Mouse (Mus musculus): ENCODE measurements at regions not wholly inside any gene's neighbourhood (a gene's known extent, or its start where the extent isn't known, plus 50 kb on each side); places are given as distances from the start of the nearest gene placed in this dataset.

DNA sequence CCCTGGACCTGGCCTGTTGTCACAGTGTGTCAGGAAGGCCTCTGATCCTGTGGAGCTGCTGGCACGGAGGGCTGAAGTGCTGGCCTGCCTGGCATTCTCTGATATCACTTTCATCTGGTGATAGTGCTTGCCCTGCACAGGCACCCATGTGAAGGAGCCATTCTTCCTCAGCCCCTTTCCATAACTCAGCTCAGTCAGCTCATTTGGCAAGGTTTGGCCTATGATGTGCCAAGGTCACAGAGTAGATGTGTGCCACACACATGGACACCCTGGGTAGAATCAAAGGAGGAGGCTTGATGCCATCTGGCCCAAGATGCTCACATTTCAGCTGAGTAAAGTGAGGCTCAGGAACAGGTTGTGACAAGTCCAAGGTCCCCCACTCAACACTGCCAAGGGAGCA is 558.5 kb upstream of the Klf4 start:
- Histone ChIP-seq H3K4me3 (no peak overlapping the region), H3K36me3 (no peaks in the 10 kb centered on the region), H3K9me3 (no peaks in the 10 kb centered on the region), H3K4me1 (no peaks in the 10 kb centered on the region), H3K27me3 (ENCODE audit: insufficient read depth, poor library complexity, severe bottlenecking) (no peaks in the 10 kb centered on the region), H3K27ac (no peak overlapping the region)
- no peak for DNase-seq (ENCODE audit: low spot score)
- WGBS, result 48% methylated on average over 1 of the region's 1 CpGs

DNA sequence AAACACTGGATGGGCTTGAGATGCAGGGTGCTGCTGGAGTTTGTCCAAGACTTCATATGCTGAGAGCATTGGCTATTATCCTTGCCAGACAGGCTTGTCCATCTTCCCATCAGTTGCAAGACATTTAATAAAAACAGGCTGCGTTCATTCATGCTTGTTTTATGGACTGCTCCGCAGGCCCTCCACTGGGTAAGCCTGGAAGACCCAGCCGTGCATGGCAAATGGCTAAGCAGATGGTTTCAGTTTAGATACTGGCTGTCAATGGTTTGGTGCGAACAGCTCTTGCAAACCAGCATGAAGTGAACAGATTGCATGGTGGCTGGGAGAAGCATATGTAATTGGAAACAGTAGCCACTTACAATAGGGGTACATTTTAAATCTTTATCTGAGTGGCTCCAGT is 556.4 kb upstream of the Klf4 start:
- 59% methylated on average over 4 of the region's 4 CpGs for WGBS
- H3K4me3 ChIP-seq, result no peak overlapping the region
- H3K27ac ChIP-seq, result no peak overlapping the region
- H3K36me3 ChIP-seq, result no peaks in the 10 kb centered on the region
- H3K4me1 ChIP-seq, result no peaks in the 10 kb centered on the region
- H3K27me3 ChIP-seq (ENCODE audit: insufficient read depth, poor library complexity, severe bottlenecking), result no peaks in the 10 kb centered on the region
- DNase-seq (ENCODE audit: low spot score), result no peak
- H3K9me3 ChIP-seq, result no peaks in the 10 kb centered on the region

DNA sequence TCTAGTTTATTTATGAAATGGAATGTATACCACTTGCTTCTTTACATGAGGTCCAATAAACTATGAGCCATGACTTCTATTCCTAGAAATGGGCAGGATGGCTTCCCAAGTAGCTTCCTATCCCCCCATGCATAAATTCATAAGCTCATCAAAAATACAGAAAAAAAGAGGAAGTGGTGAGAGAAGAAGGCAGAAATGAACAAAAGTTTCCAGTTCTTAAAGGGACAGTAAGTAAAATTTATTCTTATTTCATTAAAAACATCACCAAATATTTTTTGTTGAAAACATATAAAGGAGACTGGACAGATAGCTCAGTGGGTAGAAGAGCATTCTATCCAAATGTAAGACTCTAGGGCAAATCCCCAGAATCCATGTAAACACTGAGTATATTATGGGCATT is 554.0 kb upstream of the Klf4 start:
- Histone ChIP-seq H3K9me3 (no peaks in the 10 kb centered on the region), H3K4me1 (no peaks in the 10 kb centered on the region), H3K4me3 (no peak overlapping the region), H3K27ac (no peak overlapping the region), H3K27me3 (ENCODE audit: insufficient read depth, poor library complexity, severe bottlenecking) (no peaks in the 10 kb centered on the region), H3K36me3 (no peaks in the 10 kb centered on the region)
- no peak for DNase-seq (ENCODE audit: low spot score)

DNA sequence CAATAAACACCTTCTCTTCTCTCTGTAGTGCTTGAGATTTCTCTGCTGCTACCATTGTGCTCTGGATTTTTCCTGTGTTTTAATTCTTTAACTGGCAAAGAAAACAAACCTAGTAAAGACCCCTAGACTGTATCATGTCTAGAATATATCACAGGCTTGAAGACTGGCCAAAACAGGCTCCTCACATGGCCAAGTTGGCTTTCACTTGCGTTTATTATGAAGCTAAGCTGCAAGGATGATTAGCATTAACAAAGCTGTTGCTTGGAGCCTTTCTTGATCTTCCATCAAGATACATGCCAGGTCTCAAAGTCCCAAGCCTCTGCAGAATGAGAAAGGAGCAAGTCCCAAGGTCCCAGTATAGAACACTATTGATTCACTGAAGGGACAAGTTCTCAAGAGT is 551.9 kb upstream of the Klf4 start:
- H3K27me3 ChIP-seq (ENCODE audit: insufficient read depth, poor library complexity, severe bottlenecking), result no peaks in the 10 kb centered on the region
- 69% methylated on average over 1 of the region's 1 CpGs for WGBS
- H3K27ac ChIP-seq, result no peak overlapping the region
- no peaks in the 10 kb centered on the region for H3K4me1 ChIP-seq
- H3K9me3 ChIP-seq, result no peaks in the 10 kb centered on the region
- H3K36me3 ChIP-seq, result no peaks in the 10 kb centered on the region
- DNase-seq (ENCODE audit: low spot score), result no peak
- H3K4me3 ChIP-seq, result no peak overlapping the region

DNA sequence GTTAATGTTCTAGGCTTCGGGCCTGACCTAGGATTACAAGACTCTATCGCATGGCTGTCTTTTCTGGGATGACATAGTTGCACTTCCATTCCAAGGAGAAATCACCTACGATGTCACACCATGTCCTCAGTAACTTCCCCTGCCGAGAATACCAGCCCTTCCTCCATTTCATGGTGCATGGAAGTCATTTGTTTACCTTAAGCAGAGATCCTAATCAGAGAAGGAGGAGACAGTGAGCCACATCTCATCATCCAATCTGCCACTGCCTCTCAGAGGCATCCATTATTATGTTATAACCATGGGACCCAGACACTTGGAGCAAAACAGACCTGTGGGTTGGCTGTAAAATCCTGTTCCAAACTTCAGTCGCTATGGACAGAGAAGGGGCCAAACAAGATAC is 550.1 kb upstream of the Klf4 start:
- Histone ChIP-seq H3K27ac (no peak overlapping the region), H3K4me3 (no peak overlapping the region), H3K9me3 (no peaks in the 10 kb centered on the region), H3K27me3 (ENCODE audit: insufficient read depth, poor library complexity, severe bottlenecking) (no peaks in the 10 kb centered on the region), H3K36me3 (no peaks in the 10 kb centered on the region), H3K4me1 (no peaks in the 10 kb centered on the region)
- 78% methylated on average over 5 of the region's 5 CpGs for WGBS
- no peak for DNase-seq (ENCODE audit: low spot score)

DNA sequence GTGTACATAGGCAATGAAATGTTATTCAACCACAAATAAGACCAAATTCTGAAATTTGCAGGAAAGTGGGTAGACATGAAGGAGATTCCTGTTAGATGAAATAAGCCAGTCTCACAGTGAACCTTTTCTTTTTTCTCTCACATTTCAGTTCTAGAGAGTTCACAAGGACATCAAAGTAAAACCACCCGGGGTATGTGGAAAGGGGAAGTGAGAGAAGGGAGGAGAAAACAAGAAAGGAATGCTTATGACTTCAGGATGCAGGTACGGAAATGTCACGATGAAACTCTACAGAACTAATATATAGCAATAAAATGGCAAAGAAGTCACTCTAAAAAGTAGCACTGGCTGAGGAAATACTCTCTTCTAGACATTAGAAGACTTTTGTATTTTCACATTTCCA is 548.7 kb upstream of the Klf4 start:
- Histone ChIP-seq H3K4me3 (no peak overlapping the region), H3K27ac (no peak overlapping the region), H3K9me3 (no peaks in the 10 kb centered on the region), H3K36me3 (no peaks in the 10 kb centered on the region), H3K27me3 (ENCODE audit: insufficient read depth, poor library complexity, severe bottlenecking) (no peaks in the 10 kb centered on the region), H3K4me1 (no peaks in the 10 kb centered on the region)
- 77% methylated on average over 3 of the region's 3 CpGs for WGBS
- no peak for DNase-seq (ENCODE audit: low spot score)

DNA sequence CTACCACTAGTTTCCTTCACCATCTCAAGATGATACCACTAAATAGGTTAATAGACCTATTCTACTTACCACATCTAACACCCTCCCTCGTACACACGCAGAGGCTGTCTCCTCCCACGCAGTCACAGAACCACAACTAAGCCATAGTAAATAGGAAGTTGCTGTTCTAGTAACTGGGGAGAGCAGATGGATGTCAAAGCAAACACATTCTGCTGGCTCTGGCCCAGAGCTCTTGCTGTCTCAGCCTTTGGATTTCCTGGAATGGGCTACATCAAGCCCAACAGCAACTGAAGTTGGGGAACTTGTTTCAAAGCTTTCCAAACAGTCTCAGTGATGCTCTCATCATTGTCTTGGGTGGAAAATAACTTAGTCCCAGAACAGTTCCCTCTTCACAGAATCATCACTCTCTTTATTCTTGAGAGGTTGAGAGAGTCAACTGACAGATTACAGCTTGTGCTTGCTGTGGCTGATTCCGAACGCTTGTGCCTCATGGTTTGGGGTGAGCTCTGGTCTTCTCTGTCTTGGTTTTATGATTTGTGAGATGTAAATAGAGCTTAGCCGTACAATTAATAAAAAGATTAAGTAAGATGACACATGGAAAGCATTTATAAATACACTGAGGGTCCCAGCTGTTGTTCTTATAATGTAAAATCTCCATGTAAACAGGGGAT is 538.5 kb upstream of the Klf4 start:
- 77% methylated on average over 6 of the region's 6 CpGs for WGBS
- Histone ChIP-seq H3K27me3 (ENCODE audit: insufficient read depth, poor library complexity, severe bottlenecking) (no peaks in the 10 kb centered on the region), H3K27ac (no peak overlapping the region), H3K4me1 (no peaks in the 10 kb centered on the region), H3K36me3 (no peaks in the 10 kb centered on the region), H3K9me3 (no peaks in the 10 kb centered on the region), H3K4me3 (no peak overlapping the region)
- no peak for DNase-seq (ENCODE audit: low spot score)

DNA sequence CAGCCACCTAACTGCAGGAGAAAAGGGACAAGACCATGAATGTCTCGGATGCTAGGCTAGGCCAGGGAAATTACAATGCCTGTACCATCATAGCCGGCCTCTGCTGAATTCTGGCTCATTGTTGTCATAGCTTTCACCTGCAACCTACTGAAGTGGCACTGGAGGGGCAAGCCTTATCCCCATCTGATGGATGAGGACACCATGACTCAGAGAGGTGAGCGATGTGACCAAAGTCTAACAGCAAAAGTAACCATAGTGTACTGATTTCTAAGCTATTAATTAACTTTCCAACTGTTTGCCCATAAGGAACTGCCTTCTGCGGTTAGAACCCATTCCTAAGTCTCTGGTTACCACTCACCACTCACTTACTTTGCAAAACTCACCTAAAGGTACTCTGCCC is 536.6 kb upstream of the Klf4 start:
- H3K27me3 ChIP-seq (ENCODE audit: insufficient read depth, poor library complexity, severe bottlenecking), result no peaks in the 10 kb centered on the region

DNA sequence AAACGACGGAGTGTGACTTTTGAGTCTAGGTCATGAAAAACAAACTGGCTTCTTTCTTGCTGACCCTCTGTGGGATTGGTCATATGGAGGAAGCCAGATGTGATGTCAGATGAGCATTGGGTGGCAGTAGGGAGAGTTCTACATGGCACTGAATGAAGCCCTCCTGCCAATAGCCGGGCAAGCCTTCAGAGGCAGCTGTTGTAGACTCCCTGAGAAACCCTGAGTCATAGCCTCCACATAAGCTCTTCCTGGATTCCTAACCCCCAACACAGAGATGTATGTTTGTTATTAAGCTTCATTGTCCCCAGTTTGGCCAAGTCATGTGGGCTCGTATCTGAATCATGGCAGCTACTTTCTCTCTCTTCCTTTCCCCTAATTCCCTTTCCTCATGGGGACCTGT is 532.4 kb upstream of the Klf4 start:
- Histone ChIP-seq H3K9me3 (no peaks in the 10 kb centered on the region), H3K4me1 (no peaks in the 10 kb centered on the region), H3K4me3 (no peak overlapping the region), H3K36me3 (no peaks in the 10 kb centered on the region), H3K27ac (no peak overlapping the region), H3K27me3 (ENCODE audit: insufficient read depth, poor library complexity, severe bottlenecking) (no peaks in the 10 kb centered on the region)
- no peak for DNase-seq (ENCODE audit: low spot score)
- 88% methylated on average over 4 of the region's 4 CpGs for WGBS

More for the DNA sequence above, 536.6 kb upstream of the Klf4 start:
- no peak overlapping the region for H3K4me3 ChIP-seq
- no peaks in the 10 kb centered on the region for H3K4me1 ChIP-seq
- H3K9me3 ChIP-seq, result no peaks in the 10 kb centered on the region
- DNase-seq (ENCODE audit: low spot score), result no peak
- 80% methylated on average over 4 of the region's 4 CpGs for WGBS
- H3K36me3 ChIP-seq, result no peaks in the 10 kb centered on the region
- no peak overlapping the region for H3K27ac ChIP-seq

DNA sequence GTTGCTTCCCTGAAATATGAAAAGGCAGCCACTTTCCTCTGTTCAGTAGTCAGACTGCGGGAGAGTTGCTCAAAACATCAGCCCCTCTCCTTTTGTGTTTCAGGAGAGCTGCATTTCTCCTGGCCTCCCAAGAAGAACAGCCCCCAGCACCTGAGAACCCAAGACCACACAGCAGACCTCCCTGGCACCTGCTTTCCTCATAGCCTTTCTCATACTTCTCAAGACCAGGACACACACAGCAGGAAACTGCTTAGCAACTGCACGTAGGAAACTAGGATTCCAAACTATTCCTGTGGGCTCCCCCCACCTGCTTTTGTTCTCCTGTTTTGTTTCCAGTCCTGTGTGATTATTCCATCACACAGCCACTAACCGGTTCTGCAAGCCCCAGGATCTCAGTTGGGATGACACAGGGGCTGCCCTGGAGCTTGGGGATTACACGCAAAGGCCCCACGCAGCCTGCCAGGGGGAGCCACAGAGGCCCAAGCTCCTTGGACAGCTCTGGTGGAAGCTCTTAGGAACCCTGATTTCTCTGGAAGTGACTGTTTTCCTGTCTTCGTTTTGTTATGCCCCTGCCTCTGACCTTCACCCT is 519.6 kb upstream of the Klf4 start:
- Histone ChIP-seq H3K4me3 (no peak overlapping the region), H3K9me3 (no peaks in the 10 kb centered on the region), H3K4me1 (peaks cover 7% of the 10 kb centered on the region), H3K27ac (peak overlapping the region; percentile 36; the same call in 1 of the 2 replicates), H3K27me3 (ENCODE audit: insufficient read depth, poor library complexity, severe bottlenecking) (no peaks in the 10 kb centered on the region), H3K36me3 (no peaks in the 10 kb centered on the region)
- no peak for DNase-seq (ENCODE audit: low spot score)
- WGBS, result 36% methylated on average over 6 of the region's 6 CpGs

DNA sequence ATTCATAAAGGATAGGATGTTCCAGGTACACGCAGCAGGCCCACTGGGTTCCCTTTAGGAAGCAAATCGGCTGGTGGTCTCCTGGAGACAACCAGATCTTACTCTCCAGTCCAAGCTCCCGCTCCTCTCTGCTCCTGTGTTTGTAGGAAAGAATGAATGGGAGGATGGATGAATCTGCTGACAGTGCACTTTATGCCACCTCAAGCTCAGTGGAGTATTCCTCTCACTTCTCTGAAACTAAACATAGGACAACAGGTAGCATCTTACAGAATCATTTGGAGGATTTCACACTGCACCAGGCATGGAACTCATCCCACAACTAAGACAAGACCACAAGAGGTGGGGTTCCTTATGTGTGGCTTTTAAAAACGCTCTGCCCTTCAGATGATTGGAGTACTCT is 507.1 kb upstream of the Klf4 start:
- H3K27me3 ChIP-seq (ENCODE audit: insufficient read depth, poor library complexity, severe bottlenecking), result no peaks in the 10 kb centered on the region
- no peak overlapping the region for H3K4me3 ChIP-seq
- H3K27ac ChIP-seq, result no peak overlapping the region
- H3K36me3 ChIP-seq, result no peaks in the 10 kb centered on the region
- DNase-seq (ENCODE audit: low spot score), result no peak
- no peaks in the 10 kb centered on the region for H3K9me3 ChIP-seq
- 81% methylated on average over 4 of the region's 4 CpGs for WGBS
- H3K4me1 ChIP-seq, result no peaks in the 10 kb centered on the region

DNA sequence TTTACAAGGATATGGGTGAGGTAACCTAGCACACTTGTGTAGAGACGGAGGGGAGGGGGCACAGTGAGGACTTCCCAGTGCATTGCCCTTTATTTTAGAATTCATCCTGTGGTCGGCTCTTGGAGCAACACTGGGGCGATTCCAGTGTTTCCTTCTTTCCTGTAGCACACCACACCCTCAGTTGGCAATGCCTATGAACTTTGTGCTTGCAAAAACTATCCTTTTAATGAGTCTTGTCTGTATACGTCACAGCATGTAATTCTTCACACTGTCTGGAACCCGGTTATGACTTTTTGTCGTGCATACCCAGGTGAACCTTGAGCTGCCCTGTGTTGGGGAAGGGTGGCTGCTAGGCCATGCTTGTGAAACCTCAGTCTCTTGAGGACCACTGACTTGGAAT is 504.1 kb upstream of the Klf4 start:
- no peaks in the 10 kb centered on the region for H3K9me3 ChIP-seq
- H3K27me3 ChIP-seq (ENCODE audit: insufficient read depth, poor library complexity, severe bottlenecking), result no peaks in the 10 kb centered on the region
- H3K36me3 ChIP-seq, result no peaks in the 10 kb centered on the region
- H3K4me1 ChIP-seq, result no peaks in the 10 kb centered on the region
- H3K4me3 ChIP-seq, result no peak overlapping the region
- no peak overlapping the region for H3K27ac ChIP-seq
- no peak for DNase-seq (ENCODE audit: low spot score)
- 80% methylated on average over 6 of the region's 6 CpGs for WGBS

DNA sequence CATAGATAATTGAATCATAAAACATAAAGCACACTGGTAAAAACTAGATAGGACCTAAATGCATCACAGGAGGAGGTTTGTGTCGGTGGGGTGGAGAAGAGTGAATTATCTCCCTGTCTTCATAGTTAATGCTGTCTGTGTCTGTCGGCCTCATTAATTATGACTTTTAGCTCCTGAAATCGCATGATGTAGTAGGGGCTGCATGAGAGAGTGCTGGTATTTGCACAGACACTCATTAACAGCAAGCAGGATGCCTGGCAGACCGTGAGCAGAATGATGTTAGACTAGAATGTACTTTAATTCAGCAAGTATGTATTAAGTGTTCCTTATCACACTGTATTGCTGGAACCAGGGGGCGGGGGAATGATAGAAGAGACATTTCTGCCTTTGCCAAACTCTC is 503.3 kb upstream of the Klf4 start:
- Histone ChIP-seq H3K9me3 (no peaks in the 10 kb centered on the region), H3K4me3 (no peak overlapping the region), H3K4me1 (no peaks in the 10 kb centered on the region), H3K27ac (no peak overlapping the region), H3K27me3 (ENCODE audit: insufficient read depth, poor library complexity, severe bottlenecking) (no peaks in the 10 kb centered on the region), H3K36me3 (no peaks in the 10 kb centered on the region)
- no peak for DNase-seq (ENCODE audit: low spot score)
- WGBS, result 71% methylated on average over 5 of the region's 5 CpGs

DNA sequence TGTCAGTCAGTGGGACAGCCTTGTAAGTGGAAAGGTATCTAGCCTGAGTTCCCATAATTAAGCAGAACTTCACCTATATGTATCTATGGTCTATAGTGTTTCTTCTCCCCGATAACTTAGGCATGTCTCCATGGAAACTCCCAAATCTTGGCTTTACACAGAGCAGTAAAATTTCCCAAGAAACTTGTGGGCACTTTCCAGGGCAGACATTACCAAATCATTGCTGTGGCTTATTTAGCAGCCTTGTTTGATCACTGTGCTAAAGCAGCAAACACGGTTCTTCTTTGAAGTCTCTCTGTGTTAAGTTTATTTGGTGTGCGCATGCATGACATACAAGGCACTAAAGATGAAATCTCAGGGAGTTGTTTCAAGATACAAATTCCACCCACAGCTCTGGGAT is 496.2 kb upstream of the Klf4 start:
- Histone ChIP-seq H3K27ac (no peak overlapping the region), H3K4me3 (no peak overlapping the region), H3K36me3 (no peaks in the 10 kb centered on the region), H3K4me1 (no peaks in the 10 kb centered on the region), H3K27me3 (ENCODE audit: insufficient read depth, poor library complexity, severe bottlenecking) (no peaks in the 10 kb centered on the region), H3K9me3 (no peaks in the 10 kb centered on the region)
- 92% methylated on average over 3 of the region's 3 CpGs for WGBS
- no peak for DNase-seq (ENCODE audit: low spot score)
